Mouse (Mus musculus) urinary bladder, postnatal 36 days (tissue): ENCODE measurements around the gene Olfr582.

Source experiments
- DNase-seq, 2 experiments: peaks; one replicate each; pipeline ENCODE4 v3.0.0; 2022; ENCODE audit warnings: low spot score in 2 of 2, mixed read lengths in 1 of 2

The Olfr582 gene

GRCm38 (mm10) chr7:103037724-103038123 is at the start of gene Olfr582:
Olfr582 (plus strand) TSS chr7:103038024.
- DNase-seq: no peak

GRCm38 (mm10) chr7:102989224-102989623 is 48.6 kb upstream of the Olfr582 start, which contains the start of gene Olfr578:
Olfr578 (minus strand) TSS chr7:102989324.
- no peak for DNase-seq

GRCm38 (mm10) chr7:103051000-103051399 is 13.2 kb downstream of the Olfr582 start, which contains the start of gene Olfr583:
Olfr583 (plus strand) TSS chr7:103051300.
- DNase-seq: no peak

DNA sequence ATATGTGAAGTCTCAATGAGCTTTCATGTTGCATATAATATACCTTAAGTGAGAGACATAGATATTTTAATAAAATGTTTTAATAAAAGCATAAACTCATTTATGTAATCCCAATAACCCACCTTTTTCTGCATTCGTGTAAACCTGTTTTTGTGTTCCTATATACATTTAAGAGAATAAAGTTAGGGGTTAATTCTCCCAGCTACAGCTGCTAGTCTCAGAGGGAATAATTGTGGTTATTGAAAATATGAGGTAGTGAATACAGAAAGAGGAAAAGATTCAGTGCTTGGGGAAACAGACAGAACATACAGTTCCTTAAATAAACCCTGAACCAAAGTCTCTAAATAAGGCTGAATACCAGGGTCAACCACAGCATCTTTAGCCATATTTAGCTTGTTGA is 43.8 kb downstream of the Olfr582 start, which contains the start of gene Olfr584:
Olfr584 (plus strand) TSS at position 301 of the 400 bp plus-strand sequence.
- DNase-seq: no peak
